ENCODE assay signal across 27 mouse cellular contexts in the genomic region with DNA sequence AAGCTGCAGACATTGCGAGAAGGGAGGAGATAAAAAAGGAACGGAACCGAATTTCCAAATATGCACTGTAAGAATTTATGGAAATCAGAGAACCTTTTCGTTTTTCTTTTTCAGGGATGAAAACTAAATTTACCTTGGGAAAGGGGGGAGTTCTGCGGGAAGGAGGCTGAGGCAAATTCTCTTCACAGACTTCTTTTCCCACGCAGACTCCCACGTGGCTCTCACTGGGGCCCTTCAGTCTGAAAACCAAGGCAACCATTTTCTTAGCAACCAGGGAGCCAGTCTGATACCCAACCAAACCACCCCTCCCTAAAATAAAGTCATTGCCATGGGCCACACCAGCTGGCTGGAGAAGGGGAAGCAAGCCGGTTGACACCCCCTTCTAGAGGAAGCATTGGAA. TPM values are rescaled to one million over a fixed set of nuclear protein-coding genes. Genes with fewer than 3 reads are reported as not detected.
DNase-seq lines count a peak whose midpoint lies in the region; ATAC-seq lines count a peak whose summit lies in the region.
"Had no signal": no experiment of that assay in that cellular context is flagged by ENCODE, and none has a peak within 500 bp of the region (broad histone marks: within the 10 kb centered on the region; RNA-seq: fewer than 3 reads in every experiment).

No protein-coding gene starts in this region.

- H3K27ac ChIP-seq in midbrain, embryonic 11.5 days (ENCODE audit: low read depth, low read length): no peak overlapping the region
- H3K27ac ChIP-seq in midbrain, embryonic 16.5 days (ENCODE audit: low read length): no peak overlapping the region
- H3K27ac ChIP-seq in hindbrain, embryonic 11.5 days (ENCODE audit: low read depth, low read length): no peak overlapping the region
- H3K27ac ChIP-seq: embryonic facial prominence, embryonic 12.5 days; forebrain, embryonic 13.5 days; heart, embryonic 10.5 days; hindbrain, embryonic 15.5 days; midbrain, embryonic 15.5 days had no signal

- H3K4me3 ChIP-seq in midbrain, embryonic 11.5 days (ENCODE audit: low read depth, low read length): no peak overlapping the region
- H3K4me3 ChIP-seq in midbrain, embryonic 16.5 days (ENCODE audit: low read depth, low read length): no peak overlapping the region
- H3K4me3 ChIP-seq in hindbrain, embryonic 11.5 days (ENCODE audit: low read depth, low read length): no peak overlapping the region
- H3K4me3 ChIP-seq: erythroblast, embryonic 14.5 days had no signal

- H3K4me2 ChIP-seq in midbrain, embryonic 11.5 days: no peak overlapping the region
- H3K4me2 ChIP-seq in midbrain, embryonic 16.5 days (ENCODE audit: low read length): no peak overlapping the region
- H3K4me2 ChIP-seq in hindbrain, embryonic 11.5 days (replicated peaks; ENCODE audit: low read depth, low read length): no peak overlapping the region

- no peaks in the 10 kb centered on the region for H3K27me3 ChIP-seq in midbrain, embryonic 11.5 days (ENCODE audit: control insufficient read depth, insufficient read depth, low read length)
- H3K27me3 ChIP-seq in midbrain, embryonic 16.5 days (ENCODE audit: control insufficient read depth, insufficient read depth, low read depth, low read length): no peaks in the 10 kb centered on the region
- H3K27me3 ChIP-seq in hindbrain, embryonic 11.5 days (ENCODE audit: control insufficient read depth, insufficient read depth, low read length): no peaks in the 10 kb centered on the region
- H3K27me3 ChIP-seq: embryonic facial prominence, embryonic 12.5 days; forebrain, embryonic 13.5 days; hindbrain, embryonic 15.5 days; midbrain, embryonic 15.5 days had no signal

- H3K9ac ChIP-seq in midbrain, embryonic 11.5 days (ENCODE audit: low read length): no peak overlapping the region
- no peak overlapping the region for H3K9ac ChIP-seq in midbrain, embryonic 16.5 days (ENCODE audit: low read depth, low read length)
- H3K9ac ChIP-seq in hindbrain, embryonic 11.5 days (ENCODE audit: low read depth, low read length): no peak overlapping the region
- H3K9ac ChIP-seq: forebrain, embryonic 13.5 days; hindbrain, embryonic 15.5 days; midbrain, embryonic 15.5 days had no signal

- WGBS in midbrain, embryonic 11.5 days: 84% methylated on average over 8 of the region's 8 CpGs
- 82% methylated on average over 8 of the region's 8 CpGs for WGBS in midbrain, embryonic 16.5 days
- WGBS in hindbrain, embryonic 11.5 days: 88% methylated on average over 8 of the region's 8 CpGs

- H3K4me1 ChIP-seq in midbrain, embryonic 11.5 days (ENCODE audit: control insufficient read depth, insufficient read depth, low read length): peaks cover 5% of the 10 kb centered on the region; the same call in 1 of the 2 replicates
- H3K4me1 ChIP-seq in midbrain, embryonic 16.5 days (ENCODE audit: control insufficient read depth, insufficient read depth, low read length): no peaks in the 10 kb centered on the region; the same call in 1 of the 2 replicates
- H3K4me1 ChIP-seq in hindbrain, embryonic 11.5 days (replicated peaks; ENCODE audit: control insufficient read depth, insufficient read depth, low read length): no peaks in the 10 kb centered on the region; the same call in 1 of the 2 replicates
- H3K4me1 ChIP-seq: hindbrain, embryonic 15.5 days had no signal

- intact Hi-C loops in heart, postnatal 14 days (cut with DNase I): no loop called here

- no peaks in the 10 kb centered on the region for H3K36me3 ChIP-seq in midbrain, embryonic 11.5 days (ENCODE audit: control insufficient read depth, insufficient read depth, low read length)
- H3K36me3 ChIP-seq in midbrain, embryonic 16.5 days (ENCODE audit: control insufficient read depth, insufficient read depth, low read length): peaks cover 10% of the 10 kb centered on the region
- H3K36me3 ChIP-seq in hindbrain, embryonic 11.5 days (ENCODE audit: control insufficient read depth, insufficient read depth, low read length): no peaks in the 10 kb centered on the region
- H3K36me3 ChIP-seq: embryonic facial prominence, embryonic 12.5 days; heart, embryonic 10.5 days had no signal

- ATAC-seq in midbrain, embryonic 11.5 days (ENCODE audit: low FRiP score): no peak
- no peak for ATAC-seq in midbrain, embryonic 16.5 days
- no peak for ATAC-seq in hindbrain, embryonic 11.5 days (ENCODE audit: low FRiP score)
- ATAC-seq: forebrain, embryonic 13.5 days; midbrain, embryonic 15.5 days had no signal

- H3K9me3 ChIP-seq in midbrain, embryonic 11.5 days (ENCODE audit: control insufficient read depth, low read length): no peaks in the 10 kb centered on the region
- no peaks in the 10 kb centered on the region for H3K9me3 ChIP-seq in midbrain, embryonic 16.5 days (replicated peaks; ENCODE audit: control insufficient read depth, low read length, poor library complexity, severe bottlenecking)
- H3K9me3 ChIP-seq in hindbrain, embryonic 11.5 days (ENCODE audit: control insufficient read depth, low read length): no peaks in the 10 kb centered on the region
- H3K9me3 ChIP-seq: embryonic facial prominence, embryonic 12.5 days; forebrain, embryonic 13.5 days; heart, embryonic 10.5 days; hindbrain, embryonic 15.5 days; megakaryocyte, embryonic 14.5 days; midbrain, embryonic 15.5 days had no signal

- DNase-seq in midbrain, embryonic 11.5 days (ENCODE audit: low spot score, missing footprints): peak; percentile 41
- peak; percentile 77 to 86 for DNase-seq in left cerebral cortex, adult 18-20 months (ENCODE audit: low spot score in 2 of 2)
- DNase-seq in right cerebral cortex, adult 2 months (ENCODE audit: low spot score in 2 of 2): peak; percentile 83 to 85
- DNase-seq in hindbrain, embryonic 11.5 days (ENCODE audit: low spot score): no peak
- no peak for DNase-seq in ovary, postnatal 10 days (ENCODE audit: low spot score)
- no peak for DNase-seq in heart, postnatal 14 days
- DNase-seq: cerebellum, adult 9-10 months; kidney, postnatal 36 days; liver; lung, postnatal 10 days; thymus, adult 2 months had no signal

RNA-seq across cellular contexts. Expression of gene Gm47841, which starts 41.5 kb away (rescaled TPM):
- not detected in 2 replicates for polyA plus RNA-seq in midbrain, embryonic 11.5 days (2014; fragmentation: Nextera tagmentation; extraction: Ambion mirVana)
- not detected in 2 replicates for polyA plus RNA-seq in midbrain, embryonic 16.5 days (2015; fragmentation: Nextera tagmentation; extraction: Ambion mirVana)
- not detected for total RNA-seq in left cerebral cortex, adult 18-20 months (2021)
- polyA plus RNA-seq in hindbrain, embryonic 11.5 days (2014; fragmentation: Nextera tagmentation; extraction: Ambion mirVana): not detected in 2 replicates
- total RNA-seq in heart, postnatal 14 days (2021): not detected
- total RNA-seq: neutrophil, adult 5-6 weeks had no signal
- polyA plus RNA-seq: C2C12; embryonic facial prominence, embryonic 12.5 days; erythroblast, embryonic 14.5 days; forebrain, embryonic 13.5 days; heart, embryonic 10.5 days; heart, postnatal 0 days; hindbrain, embryonic 15.5 days; intestine, embryonic 16.5 days; kidney, embryonic 14.5 days; liver, embryonic 16.5 days; midbrain, embryonic 15.5 days; spleen, adult 2 months; stomach, embryonic 14.5 days; thymus, adult 2 months had no signal

Comparison
In these comparisons a context has a peak if more than half of its experiments do, and no peak if none do; other contexts are left out.
1. DNase-seq: peak in midbrain, embryonic 11.5 days (single experiment), left cerebral cortex, adult 18-20 months (2 of 2) and right cerebral cortex, adult 2 months (2 of 2); none in hindbrain, embryonic 11.5 days (single experiment), ovary, postnatal 10 days (single experiment) and heart, postnatal 14 days (0 of 2).